Mouse (Mus musculus) neutrophil, adult 59 days (primary cell): Measurements from ENCODE around the gene Elmo2. TPM values are rescaled to one million over a fixed set of nuclear protein-coding genes. Genes with fewer than 3 reads are reported as not detected.

Experiments used
- total RNA-seq, 2 experiments: library from RNA; stranded (reverse); gene quantifications; 1 replicate in 1 of 2; 2 replicates in 1 of 2; pipeline ENCODE4 v1.2.4; 2023

Gene Elmo2
- 10 to 100 TPM; 54.9 to 74.8 TPM for total RNA-seq

DNA sequence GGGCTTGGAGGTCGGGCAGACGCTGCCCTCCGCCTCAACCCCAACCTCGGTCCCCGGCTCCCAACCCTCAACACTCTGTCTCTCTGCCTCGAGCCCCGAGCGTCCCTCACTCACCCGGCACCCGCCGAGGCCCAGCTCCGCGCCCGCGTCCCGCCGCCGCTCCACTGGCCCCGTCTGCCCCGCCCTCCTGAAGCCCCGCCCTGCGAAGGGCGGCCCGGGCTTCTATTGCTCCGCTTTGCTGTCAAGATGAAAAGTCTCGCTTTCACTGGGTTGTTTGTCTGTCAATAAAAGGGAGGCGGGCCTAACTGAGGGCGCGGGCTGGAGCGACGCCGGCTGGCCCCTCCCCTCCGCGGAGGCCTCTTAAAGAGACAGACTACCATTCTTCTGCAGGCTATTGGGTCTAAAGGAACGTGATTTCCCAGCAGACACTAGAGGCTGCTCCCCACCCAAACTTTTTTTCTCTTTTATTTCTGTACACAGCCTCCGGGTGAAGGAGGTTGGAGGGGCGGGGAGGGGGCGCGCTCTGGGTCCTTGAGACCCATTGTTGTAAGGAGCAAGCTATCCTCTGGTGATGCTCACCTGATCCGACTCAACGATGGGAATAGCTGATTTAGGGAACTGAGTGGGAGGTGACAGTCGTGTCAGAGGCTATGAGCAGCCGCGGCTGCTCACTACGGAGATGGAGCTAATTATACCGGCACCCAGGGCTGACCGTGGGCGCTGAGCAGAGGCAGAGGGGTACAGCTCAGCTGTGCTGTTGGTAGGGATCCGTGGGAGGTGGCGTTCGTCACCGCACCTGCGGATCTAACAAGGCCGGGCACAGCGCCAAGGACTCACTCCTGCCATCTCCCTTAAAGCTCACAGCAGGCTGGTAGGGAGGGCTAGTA lies at the start of gene Elmo2:
Gene Elmo2 (minus strand): TSS at position 176 of the 887 bp plus-strand sequence.

DNA sequence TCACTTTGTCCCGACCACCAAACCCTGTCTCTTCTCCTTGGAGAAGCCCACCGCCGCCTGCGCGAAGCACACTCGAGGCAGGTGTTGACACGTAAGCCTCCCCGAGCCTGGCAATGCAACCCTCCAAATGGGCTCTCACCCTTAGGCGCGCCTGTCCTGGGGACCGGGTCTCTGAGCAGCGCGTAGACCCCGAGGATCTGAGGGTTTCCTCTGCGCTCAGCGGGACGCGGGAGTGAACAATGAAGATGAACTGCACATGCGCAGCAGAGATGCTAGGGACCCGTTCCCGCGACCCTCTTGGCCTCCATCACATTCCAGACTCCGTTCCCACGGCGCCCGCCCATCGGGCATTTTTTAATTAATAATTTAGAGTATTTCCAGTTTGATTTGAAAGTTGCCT lies 42.2 kb upstream of the Elmo2 start, which contains the start of gene Zfp663:
Gene Zfp663 (minus strand): TSS at position 234 of the 400 bp plus-strand sequence.

DNA sequence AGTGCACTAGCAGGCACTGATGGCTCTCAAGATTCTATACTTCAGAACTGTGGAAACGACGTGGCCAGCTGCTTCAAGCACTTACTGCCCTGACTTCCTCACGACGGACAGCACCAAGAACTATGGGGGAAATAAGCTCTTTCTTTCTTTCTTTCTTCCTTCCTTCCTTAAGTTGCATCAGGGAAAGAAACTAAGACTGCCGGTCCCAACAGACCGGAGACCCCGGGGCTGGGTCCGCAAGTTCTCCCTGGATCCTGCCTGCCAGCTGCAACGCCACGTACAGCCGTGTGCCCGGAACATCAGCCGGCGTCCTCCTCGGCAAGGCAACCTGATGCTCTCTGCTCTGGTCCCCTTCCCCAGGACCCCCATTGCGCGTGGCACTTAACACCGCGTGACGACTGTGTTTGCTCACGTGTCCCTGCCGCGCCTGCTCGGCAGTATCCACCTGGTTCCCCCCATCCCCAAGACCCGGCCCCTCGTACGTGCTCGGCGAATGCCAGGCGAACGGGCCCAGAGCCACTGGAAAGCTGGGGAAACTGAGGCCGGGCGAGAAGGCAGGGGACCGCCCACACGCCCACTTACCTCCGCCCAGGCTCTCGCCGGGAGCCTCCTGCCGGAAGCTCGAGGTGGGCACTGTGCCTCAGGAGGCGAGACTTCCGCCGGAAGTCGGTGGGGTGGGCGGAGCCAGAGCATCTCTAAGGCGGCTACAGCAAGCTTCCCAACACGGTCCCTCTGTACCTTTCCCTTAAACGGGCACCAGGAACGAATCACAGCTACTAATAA lies 38.9 kb downstream of the Elmo2 start, which contains the start of gene Slc35c2:
Gene Slc35c2 (minus strand): TSS at position 668 of the 783 bp plus-strand sequence.

Other genes starting within 250 kb of the Elmo2 start
- not detected for gene 1700025C18Rik, start 235.7 kb downstream of the Elmo2 start, total RNA-seq
- gene Cdh22, start 91.6 kb downstream of the Elmo2 start, total RNA-seq: not detected
- 10 to 100 TPM; 80.9 to 85.3 TPM for gene Slc35c2, start 38.6 kb downstream of the Elmo2 start, total RNA-seq
- not detected for gene Zfp663, start 42.2 kb upstream of the Elmo2 start, total RNA-seq
- gene Zfp334, start 61.8 kb upstream of the Elmo2 start, total RNA-seq: not detected
- under 1 TPM; 0.11 to 0.15 TPM for gene Ocstamp, start 73.9 kb upstream of the Elmo2 start, total RNA-seq
- under 1 TPM; 0.57 to 0.67 TPM for gene Slc13a3, start 146.8 kb upstream of the Elmo2 start, total RNA-seq
- gene Trp53rka, start 166.8 kb upstream of the Elmo2 start, total RNA-seq: 1 to 10 TPM; 4.1 to 8.5 TPM
- gene Slc2a10, start 177.3 kb upstream of the Elmo2 start, total RNA-seq: not detected